Mouse (Mus musculus) heart, embryonic 15.5 days (tissue): ENCODE measurements at regions not wholly inside any gene's neighbourhood (a gene's known extent, or its start where the extent isn't known, plus 50 kb on each side); places are given as distances from the start of the nearest gene placed in this dataset.
A peak's percentile ranks its signal among the peaks of the same experiment; 100 is the strongest.

ENCODE experiments used
- ATAC-seq: fragments of 200-750 bp; cut with Nextera tagmentation; replicated peaks from 2 replicates; pipeline ENCODE4 v1.8.0; 2017; ENCODE audit warnings: low read depth, moderate TSS enrichment; ENCODE audit not compliant: insufficient number of reproducible peaks, insufficient read depth, low FRiP score
- H3K27ac ChIP-seq: fragments of 300-500 bp; sonication (generic); 2 replicates; pipeline ENCODE4 v1.5.1; 2015; ENCODE audit warnings: mild to moderate bottlenecking, inconsistent platforms
- H3K27me3 ChIP-seq: fragments of 300-500 bp; sonication (generic); 2 replicates; pipeline ENCODE4 v1.6.1; 2015; ENCODE audit warnings: inconsistent platforms
- H3K36me3 ChIP-seq: fragments of 300-500 bp; sonication (generic); 2 replicates; pipeline ENCODE4 v1.6.1; 2015; ENCODE audit warnings: mild to moderate bottlenecking, inconsistent platforms
- H3K4me1 ChIP-seq: fragments of 300-500 bp; sonication (generic); replicated peaks from 2 replicates; pipeline ENCODE4 v1.6.1; 2015; ENCODE audit warnings: inconsistent platforms
- H3K4me2 ChIP-seq: fragments of 300-500 bp; sonication (generic); 2 replicates; pipeline ENCODE4 v1.6.1; 2015; ENCODE audit warnings: inconsistent platforms, mild to moderate bottlenecking, moderate library complexity
- H3K4me3 ChIP-seq: fragments of 300-500 bp; sonication (generic); 2 replicates; pipeline ENCODE4 v1.5.1; 2015; ENCODE audit warnings: mild to moderate bottlenecking, inconsistent platforms
- H3K9ac ChIP-seq: fragments of 300-500 bp; sonication (generic); 2 replicates; pipeline ENCODE4 v1.6.1; 2015; ENCODE audit warnings: mild to moderate bottlenecking, inconsistent platforms
- H3K9me3 ChIP-seq: fragments of 300-500 bp; sonication (generic); replicated peaks from 2 replicates; pipeline ENCODE4 v1.6.1; 2016; ENCODE audit warnings: inconsistent platforms
- WGBS: fragments of 180-500 bp; shearing (Covaris S2); methylation state at CpG from one replicate; pipeline ENCODE4 v1.1.7; 2015; ENCODE audit warnings: mixed read lengths; 5-methylcytosine and 5-hydroxymethylcytosine counted together

- no peak overlapping the region for H3K4me3 ChIP-seq
- no peaks in the 10 kb centered on the region for H3K9me3 ChIP-seq
- 0 out of 2 replicates have a peak, but pooled peaks have one; percentile 18 for ATAC-seq
- no peak overlapping the region for H3K9ac ChIP-seq
- no peak overlapping the region for H3K4me2 ChIP-seq
- no peak overlapping the region for H3K27ac ChIP-seq
- H3K4me1 ChIP-seq, result no peaks in the 10 kb centered on the region; the same call in 1 of the 2 replicates
- no peaks in the 10 kb centered on the region for H3K36me3 ChIP-seq
- H3K27me3 ChIP-seq, result no peaks in the 10 kb centered on the region
Measured at GRCm38 (mm10) chr3:40211793-40212192, 319.3 kb upstream of the Intu start.

GRCm38 (mm10) chr3:40226772-40227171, 304.3 kb upstream of the Intu start:
- Histone ChIP-seq H3K36me3 (no peaks in the 10 kb centered on the region), H3K9ac (no peak overlapping the region), H3K4me2 (no peak overlapping the region), H3K4me1 (no peaks in the 10 kb centered on the region), H3K4me3 (no peak overlapping the region), H3K9me3 (no peaks in the 10 kb centered on the region), H3K27me3 (no peaks in the 10 kb centered on the region), H3K27ac (no peak overlapping the region)
- ATAC-seq, result no peak
- WGBS, result 26% methylated on average over 1 of the region's 1 CpGs

GRCm38 (mm10) chr3:40243499-40244101, 287.5 kb upstream of the Intu start:
- no peaks in the 10 kb centered on the region for H3K27me3 ChIP-seq
- H3K36me3 ChIP-seq, result no peaks in the 10 kb centered on the region
- ATAC-seq, result no peak
- H3K27ac ChIP-seq, result no peak overlapping the region
- H3K4me1 ChIP-seq, result no peaks in the 10 kb centered on the region
- no peak overlapping the region for H3K4me3 ChIP-seq
- no peaks in the 10 kb centered on the region for H3K9me3 ChIP-seq
- no peak overlapping the region for H3K4me2 ChIP-seq
- no peak overlapping the region for H3K9ac ChIP-seq
- WGBS, result 80% methylated on average over 4 of the region's 4 CpGs

GRCm38 (mm10) chr3:40254376-40254775, 276.7 kb upstream of the Intu start:
- Histone ChIP-seq H3K9ac (no peak overlapping the region), H3K4me1 (no peaks in the 10 kb centered on the region), H3K9me3 (no peaks in the 10 kb centered on the region), H3K4me2 (no peak overlapping the region), H3K27me3 (no peaks in the 10 kb centered on the region), H3K36me3 (no peaks in the 10 kb centered on the region), H3K27ac (no peak overlapping the region), H3K4me3 (no peak overlapping the region)
- WGBS, result 42% methylated on average over 5 of the region's 5 CpGs
- no peak for ATAC-seq

DNA sequence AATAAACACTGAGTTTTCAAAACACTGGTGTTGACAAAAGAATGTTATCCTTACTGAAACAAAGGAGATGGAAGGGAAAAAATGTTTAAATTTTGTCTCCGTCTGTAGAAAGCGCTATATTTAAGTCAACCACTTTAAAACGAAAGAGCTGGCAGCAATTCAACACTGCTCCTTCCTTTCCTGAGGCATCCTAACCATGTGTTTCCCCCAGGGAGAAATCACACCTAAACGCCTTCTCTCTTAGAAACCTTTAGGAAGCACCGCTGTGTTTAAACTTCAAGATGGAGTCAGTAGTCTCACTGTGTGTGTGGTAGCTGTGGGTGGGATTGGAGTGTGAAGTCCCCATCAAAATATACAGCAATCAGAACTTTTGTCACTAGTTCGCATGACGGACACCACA, 268.6 kb upstream of the Intu start:
- Histone ChIP-seq H3K4me2 (no peak overlapping the region), H3K27me3 (no peaks in the 10 kb centered on the region), H3K36me3 (no peaks in the 10 kb centered on the region), H3K9me3 (no peaks in the 10 kb centered on the region), H3K27ac (no peak overlapping the region), H3K4me1 (no peaks in the 10 kb centered on the region), H3K4me3 (no peak overlapping the region), H3K9ac (no peak overlapping the region)
- 65% methylated on average over 7 of the region's 7 CpGs for WGBS
- ATAC-seq, result no peak

DNA sequence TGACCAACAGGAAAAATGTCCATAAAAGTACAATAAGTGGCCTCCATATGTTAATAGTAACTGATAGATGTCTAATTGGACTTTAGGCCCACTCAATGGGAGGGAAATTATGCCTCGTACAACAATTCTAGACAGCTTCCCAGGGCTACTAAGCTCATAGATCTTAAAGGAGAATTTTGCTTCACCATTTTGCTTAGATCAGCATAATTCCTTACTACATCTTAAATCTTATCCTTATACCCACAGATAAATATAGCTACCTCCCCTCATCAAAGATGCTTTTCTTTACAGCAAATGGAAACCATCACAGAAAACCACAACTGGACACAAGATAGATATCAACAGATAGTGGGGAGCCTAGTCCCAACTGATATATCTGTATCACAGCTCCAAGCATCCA, 263.6 kb upstream of the Intu start:
- no peaks in the 10 kb centered on the region for H3K36me3 ChIP-seq
- H3K9ac ChIP-seq, result no peak overlapping the region
- H3K4me3 ChIP-seq, result no peak overlapping the region
- no peak overlapping the region for H3K4me2 ChIP-seq
- H3K27ac ChIP-seq, result no peak overlapping the region
- H3K27me3 ChIP-seq, result no peaks in the 10 kb centered on the region
- WGBS, result 87% methylated on average over 1 of the region's 1 CpGs
- H3K4me1 ChIP-seq, result no peaks in the 10 kb centered on the region
- no peaks in the 10 kb centered on the region for H3K9me3 ChIP-seq
- no peak for ATAC-seq

DNA sequence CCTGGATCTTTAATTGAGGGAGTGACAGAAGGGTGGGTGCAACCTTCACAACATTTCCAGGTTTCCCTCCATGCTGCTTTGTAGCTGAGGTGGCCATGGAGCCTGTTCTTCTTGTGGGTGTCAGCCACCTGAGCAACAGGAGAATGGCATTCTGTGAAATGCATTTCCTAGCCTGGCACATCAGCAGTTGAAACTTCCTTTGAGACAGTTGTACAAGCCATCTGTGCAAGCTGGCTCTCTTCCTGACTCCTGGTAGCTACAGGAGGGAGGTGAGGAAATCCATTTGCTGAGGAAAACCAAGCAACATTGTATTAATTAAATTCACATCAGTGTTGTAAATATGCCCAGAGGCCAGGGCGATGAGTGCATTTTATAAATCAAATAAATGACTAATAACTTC, 248.2 kb upstream of the Intu start:
- no peak overlapping the region for H3K9ac ChIP-seq
- H3K36me3 ChIP-seq, result no peaks in the 10 kb centered on the region
- H3K9me3 ChIP-seq, result no peaks in the 10 kb centered on the region
- ATAC-seq, result no peak
- no peak overlapping the region for H3K4me2 ChIP-seq
- H3K4me1 ChIP-seq, result no peaks in the 10 kb centered on the region
- H3K4me3 ChIP-seq, result no peak overlapping the region
- no peaks in the 10 kb centered on the region for H3K27me3 ChIP-seq
- no peak overlapping the region for H3K27ac ChIP-seq
- 74% methylated on average over 1 of the region's 1 CpGs for WGBS

GRCm38 (mm10) chr3:40286959-40287710, 244.0 kb upstream of the Intu start:
- no peaks in the 10 kb centered on the region for H3K27me3 ChIP-seq
- WGBS, result 55% methylated on average over 7 of the region's 7 CpGs
- H3K9ac ChIP-seq, result no peak overlapping the region
- H3K4me1 ChIP-seq, result no peaks in the 10 kb centered on the region
- H3K27ac ChIP-seq, result no peak overlapping the region
- H3K4me3 ChIP-seq, result no peak overlapping the region
- H3K36me3 ChIP-seq, result no peaks in the 10 kb centered on the region
- no peak for ATAC-seq
- no peaks in the 10 kb centered on the region for H3K9me3 ChIP-seq
- H3K4me2 ChIP-seq, result no peak overlapping the region

DNA sequence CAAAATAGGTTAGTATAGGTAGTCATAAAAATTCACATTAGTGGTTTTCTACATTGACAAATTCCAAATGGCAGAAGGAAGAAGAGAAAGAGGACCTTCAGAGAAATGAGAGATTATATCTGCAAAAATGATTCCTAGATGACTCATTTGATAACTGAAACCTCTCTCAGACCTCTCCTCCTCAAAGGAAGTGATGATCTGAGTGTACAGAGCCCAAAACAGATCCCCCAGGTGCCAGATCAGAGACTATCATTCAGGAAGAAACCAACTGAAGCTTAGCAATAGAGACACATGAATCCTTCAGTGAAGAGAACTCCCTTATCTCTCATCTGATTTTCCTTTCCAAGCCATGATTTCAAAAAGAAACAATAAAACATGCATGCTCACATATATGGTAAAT, 234.0 kb upstream of the Intu start:
- Histone ChIP-seq H3K27me3 (no peaks in the 10 kb centered on the region), H3K4me3 (no peak overlapping the region), H3K36me3 (no peaks in the 10 kb centered on the region), H3K9ac (no peak overlapping the region), H3K4me2 (no peak overlapping the region), H3K9me3 (no peaks in the 10 kb centered on the region), H3K27ac (no peak overlapping the region), H3K4me1 (no peaks in the 10 kb centered on the region)
- no peak for ATAC-seq

GRCm38 (mm10) chr3:40320319-40320718, 210.8 kb upstream of the Intu start:
- Histone ChIP-seq H3K36me3 (no peaks in the 10 kb centered on the region), H3K9ac (no peak overlapping the region), H3K27ac (no peak overlapping the region), H3K9me3 (no peaks in the 10 kb centered on the region), H3K27me3 (no peaks in the 10 kb centered on the region), H3K4me2 (no peak overlapping the region), H3K4me3 (no peak overlapping the region), H3K4me1 (no peaks in the 10 kb centered on the region)
- WGBS, result 74% methylated on average over 5 of the region's 5 CpGs
- no peak for ATAC-seq

- 83% methylated on average over 22 of the region's 22 CpGs for WGBS
- ATAC-seq, result no peak
- Histone ChIP-seq H3K27me3 (no peaks in the 10 kb centered on the region), H3K4me1 (no peaks in the 10 kb centered on the region), H3K9me3 (no peaks in the 10 kb centered on the region), H3K4me2 (no peak overlapping the region), H3K4me3 (no peak overlapping the region), H3K36me3 (no peaks in the 10 kb centered on the region), H3K27ac (no peak overlapping the region), H3K9ac (no peak overlapping the region)
Measured at GRCm38 (mm10) chr3:40325872-40326803, 204.9 kb upstream of the Intu start.
